Mouse (Mus musculus): ENCODE measurements around the gene Tbc1d22b.
"Not testable (repeated sequence)": the region's sequence is repeated elsewhere in the genome, so short reads cannot be mapped to it uniquely, and the experiment has no call there.

DNA sequence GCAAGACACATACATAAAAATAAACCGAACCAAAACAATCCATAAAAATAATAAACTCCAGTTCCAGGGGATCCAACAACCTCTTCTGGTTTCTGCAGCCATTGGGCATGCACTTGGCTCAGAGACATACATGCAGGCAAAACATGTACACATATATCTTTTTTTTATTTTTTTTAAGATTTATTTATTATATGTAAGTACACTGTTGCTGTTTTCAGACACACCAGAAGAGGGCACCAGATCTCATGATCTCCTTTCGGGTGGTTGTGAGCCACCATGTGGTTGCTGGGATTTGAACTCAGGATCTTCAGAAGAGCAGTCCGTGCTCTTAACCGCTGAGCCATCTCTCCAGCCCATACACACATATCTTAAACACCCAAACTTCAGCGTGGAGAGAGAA lies 63.9 kb downstream of the Tbc1d22b start:
- peak; percentile 34; the same call in 1 of the 2 replicates for TF ChIP-seq CTCF (IDR thresholded peaks at IDR 0.05; ENCODE audit: low read depth)
- not testable (repeated sequence) for TF ChIP-seq EP300 (optimal IDR thresholded peaks at IDR 0.05)

Measured in stomach, postnatal 0 days (tissue).